Mouse (Mus musculus) thymus, adult 2 months (tissue): Measurements from ENCODE around the gene Hoxb7.

Experiments
- CTCF ChIP-seq: fragments of 200-500 bp; IDR thresholded peaks from 2 replicates; pipeline ENCODE4 v1.5.1; 2012; ENCODE audit warnings: mild to moderate bottlenecking, control low read depth, low read length, moderate library complexity, borderline replicate concordance; ENCODE audit not compliant: control insufficient read depth, poor library complexity, insufficient read depth; ENCODE audit errors: extremely low read depth
- POLR2A ChIP-seq: fragments of 200-500 bp; IDR thresholded peaks from 2 replicates; pipeline ENCODE4 v1.6.1; 2012; ENCODE audit warnings: mild to moderate bottlenecking, low read length, control low read depth, moderate library complexity; ENCODE audit not compliant: control insufficient read depth, poor library complexity, insufficient read depth; ENCODE audit errors: extremely low read depth

DNA sequence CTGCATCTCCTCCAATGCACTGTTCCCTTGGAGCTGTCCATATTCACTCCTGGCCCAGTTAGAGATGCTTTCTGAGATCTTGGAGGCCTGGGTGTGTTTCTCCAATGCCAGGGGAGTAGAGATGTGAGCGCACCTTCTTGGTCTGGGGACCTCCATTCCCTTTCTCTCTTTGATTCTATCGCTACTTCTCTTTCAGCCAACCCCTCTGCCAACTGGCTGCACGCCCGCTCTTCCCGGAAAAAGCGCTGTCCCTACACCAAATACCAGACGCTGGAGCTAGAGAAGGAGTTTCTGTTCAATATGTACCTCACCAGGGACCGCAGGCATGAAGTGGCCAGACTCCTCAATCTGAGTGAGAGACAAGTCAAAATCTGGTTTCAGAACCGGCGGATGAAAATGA, 12.0 kb upstream of the Hoxb7 start:
- TF ChIP-seq CTCF (no peak), POLR2A (no peak)
